Mouse (Mus musculus) heart, embryonic 15.5 days (tissue): ENCODE measurements at regions not wholly inside any gene's neighbourhood (a gene's known extent, or its start where the extent isn't known, plus 50 kb on each side); places are given as distances from the start of the nearest gene placed in this dataset.

ENCODE experiments used
- ATAC-seq: fragments of 200-750 bp; cut with Nextera tagmentation; replicated peaks from 2 replicates; pipeline ENCODE4 v1.8.0; 2017; ENCODE audit warnings: low read depth, moderate TSS enrichment; ENCODE audit not compliant: insufficient number of reproducible peaks, insufficient read depth, low FRiP score
- H3K27ac ChIP-seq: fragments of 300-500 bp; sonication (generic); 2 replicates; pipeline ENCODE4 v1.5.1; 2015; ENCODE audit warnings: mild to moderate bottlenecking, inconsistent platforms
- H3K27me3 ChIP-seq: fragments of 300-500 bp; sonication (generic); 2 replicates; pipeline ENCODE4 v1.6.1; 2015; ENCODE audit warnings: inconsistent platforms
- H3K36me3 ChIP-seq: fragments of 300-500 bp; sonication (generic); 2 replicates; pipeline ENCODE4 v1.6.1; 2015; ENCODE audit warnings: mild to moderate bottlenecking, inconsistent platforms
- H3K4me1 ChIP-seq: fragments of 300-500 bp; sonication (generic); replicated peaks from 2 replicates; pipeline ENCODE4 v1.6.1; 2015; ENCODE audit warnings: inconsistent platforms
- H3K4me2 ChIP-seq: fragments of 300-500 bp; sonication (generic); 2 replicates; pipeline ENCODE4 v1.6.1; 2015; ENCODE audit warnings: inconsistent platforms, mild to moderate bottlenecking, moderate library complexity
- H3K4me3 ChIP-seq: fragments of 300-500 bp; sonication (generic); 2 replicates; pipeline ENCODE4 v1.5.1; 2015; ENCODE audit warnings: mild to moderate bottlenecking, inconsistent platforms
- H3K9ac ChIP-seq: fragments of 300-500 bp; sonication (generic); 2 replicates; pipeline ENCODE4 v1.6.1; 2015; ENCODE audit warnings: mild to moderate bottlenecking, inconsistent platforms
- H3K9me3 ChIP-seq: fragments of 300-500 bp; sonication (generic); replicated peaks from 2 replicates; pipeline ENCODE4 v1.6.1; 2016; ENCODE audit warnings: inconsistent platforms
- WGBS: fragments of 180-500 bp; shearing (Covaris S2); methylation state at CpG from one replicate; pipeline ENCODE4 v1.1.7; 2015; ENCODE audit warnings: mixed read lengths; 5-methylcytosine and 5-hydroxymethylcytosine counted together

- Histone ChIP-seq H3K4me1 (0 out of 2 replicates have a peak, but pooled peaks cover 4% of the 10 kb centered on the region), H3K27me3 (peaks cover 8% of the 10 kb centered on the region), H3K4me3 (no peak overlapping the region), H3K9me3 (no peaks in the 10 kb centered on the region), H3K9ac (no peak overlapping the region), H3K4me2 (no peak overlapping the region; the same call in 1 of the 2 replicates), H3K27ac (no peak overlapping the region), H3K36me3 (no peaks in the 10 kb centered on the region)
- 11% methylated on average over 15 of the region's 15 CpGs for WGBS
- no peak for ATAC-seq
Observed at GRCm38 (mm10) chr2:92544364-92545151, 54.9 kb upstream of the Chst1 start.

DNA sequence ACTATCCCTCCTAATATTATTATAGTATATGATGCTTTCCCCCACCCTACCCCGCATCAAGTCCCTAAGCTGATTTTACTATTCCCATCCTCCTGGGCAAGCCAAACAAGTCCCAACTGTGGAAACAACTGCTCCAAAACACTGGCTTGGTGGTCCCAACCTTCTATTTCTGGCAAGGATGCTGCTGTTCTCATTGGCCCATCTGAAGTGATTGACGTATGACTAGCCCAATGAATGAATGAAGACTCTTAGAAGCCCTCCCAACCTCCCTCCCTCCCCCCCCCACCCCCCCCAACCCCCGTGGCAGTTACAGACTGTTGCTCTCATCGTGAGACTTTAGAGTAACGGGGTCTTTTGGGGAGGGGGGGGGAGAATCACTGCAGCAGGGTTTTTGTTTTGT, 58.7 kb upstream of the Chst1 start:
- WGBS = 62% methylated on average over 5 of the region's 5 CpGs
- H3K4me2 ChIP-seq = no peak overlapping the region
- no peak for ATAC-seq
- H3K9me3 ChIP-seq = no peaks in the 10 kb centered on the region
- peaks cover 8% of the 10 kb centered on the region for H3K27me3 ChIP-seq
- no peak overlapping the region for H3K9ac ChIP-seq
- no peaks in the 10 kb centered on the region for H3K36me3 ChIP-seq
- H3K4me3 ChIP-seq = no peak overlapping the region
- H3K4me1 ChIP-seq = 0 out of 2 replicates have a peak, but pooled peaks cover 4% of the 10 kb centered on the region
- H3K27ac ChIP-seq = no peak overlapping the region

- 72% methylated on average over 5 of the region's 5 CpGs for WGBS
- Histone ChIP-seq H3K27me3 (no peaks in the 10 kb centered on the region), H3K36me3 (no peaks in the 10 kb centered on the region), H3K4me3 (no peak overlapping the region), H3K27ac (no peak overlapping the region), H3K9me3 (no peaks in the 10 kb centered on the region), H3K9ac (no peak overlapping the region), H3K4me1 (peaks cover 8% of the 10 kb centered on the region), H3K4me2 (no peak overlapping the region)
- ATAC-seq = no peak
Observed at GRCm38 (mm10) chr2:92531996-92532395, 67.5 kb upstream of the Chst1 start.

- no peak for ATAC-seq
- WGBS = 68% methylated on average over 4 of the region's 4 CpGs
- no peak overlapping the region for H3K27ac ChIP-seq
- H3K4me3 ChIP-seq = no peak overlapping the region
- no peak overlapping the region for H3K9ac ChIP-seq
- peaks cover 8% of the 10 kb centered on the region for H3K4me1 ChIP-seq
- no peaks in the 10 kb centered on the region for H3K9me3 ChIP-seq
- no peaks in the 10 kb centered on the region for H3K36me3 ChIP-seq
- H3K4me2 ChIP-seq = no peak overlapping the region
- H3K27me3 ChIP-seq = no peaks in the 10 kb centered on the region
Observed at GRCm38 (mm10) chr2:92530677-92531076, 68.8 kb upstream of the Chst1 start.

- peak overlapping the region; percentile 84 for H3K4me2 ChIP-seq
- 44% methylated on average over 14 of the region's 14 CpGs for WGBS
- no peak overlapping the region for H3K27ac ChIP-seq
- H3K9me3 ChIP-seq = no peaks in the 10 kb centered on the region
- no peaks in the 10 kb centered on the region for H3K36me3 ChIP-seq
- H3K4me1 ChIP-seq = peaks cover 10% of the 10 kb centered on the region
- ATAC-seq = no peak
- peak overlapping the region; percentile 62; the same call in 1 of the 2 replicates for H3K9ac ChIP-seq
- H3K27me3 ChIP-seq = no peaks in the 10 kb centered on the region
- peak overlapping the region; percentile 54 for H3K4me3 ChIP-seq
Observed at GRCm38 (mm10) chr2:92529670-92530322, 69.5 kb upstream of the Slc35c1 start.

DNA sequence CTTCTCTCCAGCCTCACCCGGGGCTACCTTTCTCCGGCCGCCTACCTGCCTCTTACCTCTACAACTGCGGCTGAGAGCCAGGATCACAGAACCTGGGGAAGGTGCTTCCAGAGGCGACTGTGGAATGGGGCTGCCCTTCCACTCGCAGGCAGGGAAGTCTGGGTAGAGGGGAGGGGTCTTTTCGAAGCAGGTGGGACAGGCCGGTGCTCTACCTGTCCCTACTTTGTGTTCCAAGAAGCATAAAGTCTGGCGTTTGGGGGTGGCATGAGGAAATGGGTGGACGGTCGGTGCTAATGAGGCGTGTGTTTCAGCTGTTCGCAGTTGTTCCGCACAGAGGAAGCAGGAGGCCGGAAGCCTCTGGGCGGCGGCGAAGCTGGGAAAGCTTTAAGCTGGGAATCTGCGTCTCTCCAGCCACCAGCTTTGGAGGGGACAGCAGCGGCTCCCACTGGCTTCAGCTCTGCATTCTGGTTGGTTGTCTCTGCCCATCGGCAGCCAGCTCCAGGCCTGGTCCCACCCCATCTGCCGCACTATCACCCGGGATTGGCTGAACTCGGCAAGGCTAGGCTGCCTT, 68.8 kb upstream of the Slc35c1 start:
- Histone ChIP-seq H3K9me3 (no peaks in the 10 kb centered on the region), H3K36me3 (no peaks in the 10 kb centered on the region), H3K4me3 (peak overlapping the region; percentile 54), H3K27ac (peak overlapping the region; percentile 44), H3K4me1 (peaks cover 10% of the 10 kb centered on the region), H3K4me2 (peak overlapping the region; percentile 84), H3K9ac (peak overlapping the region; percentile 62), H3K27me3 (no peaks in the 10 kb centered on the region)
- peak; percentile 93 for ATAC-seq
- 9% methylated on average over 24 of the region's 24 CpGs for WGBS

- 87% methylated on average over 6 of the region's 6 CpGs for WGBS
- no peak for ATAC-seq
- H3K4me3 ChIP-seq = no peak overlapping the region
- H3K9me3 ChIP-seq = no peaks in the 10 kb centered on the region
- no peak overlapping the region for H3K9ac ChIP-seq
- no peak overlapping the region for H3K27ac ChIP-seq
- no peaks in the 10 kb centered on the region for H3K27me3 ChIP-seq
- no peaks in the 10 kb centered on the region for H3K36me3 ChIP-seq
- no peak overlapping the region for H3K4me2 ChIP-seq
- peaks cover 10% of the 10 kb centered on the region for H3K4me1 ChIP-seq
Observed at GRCm38 (mm10) chr2:92528119-92528830, 67.9 kb upstream of the Slc35c1 start.

DNA sequence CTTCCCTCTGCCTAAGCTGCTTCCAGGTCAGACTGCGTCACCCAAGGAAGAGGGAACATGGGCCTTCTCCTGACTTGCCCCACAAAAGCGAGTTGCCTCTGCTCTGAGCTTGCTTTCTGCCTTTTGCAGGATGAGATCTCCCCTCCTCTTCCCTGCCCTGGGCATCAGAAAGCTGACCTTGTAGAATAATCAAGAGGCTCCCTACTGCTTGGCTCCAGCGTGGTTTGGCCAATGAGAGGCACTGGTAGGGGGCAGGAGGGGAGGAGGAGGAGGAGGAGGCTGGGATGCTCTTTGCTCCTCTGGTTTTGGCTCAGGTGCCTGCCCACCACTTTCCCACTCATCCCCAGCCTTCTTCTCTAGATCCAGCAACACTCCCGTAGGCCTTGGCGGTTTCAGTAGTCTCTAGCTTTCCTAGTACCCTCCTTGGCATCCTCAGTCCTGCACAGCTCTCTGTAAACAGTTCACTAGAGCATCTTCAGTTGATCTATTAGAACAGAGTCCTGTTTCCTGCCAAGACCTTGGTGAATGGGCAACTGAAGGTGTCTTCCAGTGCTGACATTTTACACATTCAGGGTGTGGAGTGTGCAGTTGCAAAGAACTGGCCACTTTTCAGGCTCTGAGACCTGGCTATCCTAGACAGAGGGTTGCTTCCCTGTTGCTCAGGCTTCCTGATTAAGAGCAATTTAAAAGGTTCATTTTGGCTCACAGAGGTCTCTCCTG, 66.5 kb upstream of the Slc35c1 start:
- Histone ChIP-seq H3K4me1 (peaks cover 10% of the 10 kb centered on the region), H3K4me2 (no peak overlapping the region), H3K9me3 (no peaks in the 10 kb centered on the region), H3K9ac (no peak overlapping the region), H3K36me3 (no peaks in the 10 kb centered on the region), H3K27me3 (no peaks in the 10 kb centered on the region), H3K27ac (no peak overlapping the region), H3K4me3 (no peak overlapping the region)
- 73% methylated on average over 5 of the region's 5 CpGs for WGBS
- ATAC-seq = no peak

GRCm38 (mm10) chr2:92525628-92526027, 65.3 kb upstream of the Slc35c1 start:
- ATAC-seq = no peak
- 34% methylated on average over 7 of the region's 7 CpGs for WGBS
- H3K9me3 ChIP-seq = no peaks in the 10 kb centered on the region

DNA sequence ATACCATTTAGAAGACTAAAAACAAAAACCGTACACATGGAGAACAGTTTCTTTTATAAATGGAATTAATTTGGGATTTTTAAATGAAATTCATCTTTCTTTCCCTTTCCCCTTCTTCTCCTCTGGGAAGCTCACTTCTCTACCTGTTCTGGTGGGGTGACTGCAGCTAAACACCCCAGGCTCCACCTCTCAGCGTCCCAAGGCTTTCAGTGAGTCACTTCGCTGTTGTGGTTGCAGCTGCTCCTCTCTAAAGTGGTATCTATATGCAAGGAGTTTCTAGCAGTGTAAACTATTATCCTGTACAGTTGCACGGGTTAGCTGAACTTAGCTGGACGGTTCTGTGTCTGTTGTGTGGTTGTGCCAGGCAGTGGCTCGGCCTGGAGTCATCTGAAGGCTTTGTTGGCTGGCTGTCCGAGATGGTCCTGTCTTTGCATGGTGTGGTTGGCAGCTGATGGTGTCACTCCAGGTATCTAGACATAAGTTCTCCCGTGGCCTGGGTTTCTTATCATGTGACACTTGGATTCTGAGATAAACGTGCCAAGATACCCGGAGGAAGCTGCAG, 64.8 kb upstream of the Slc35c1 start:
- Histone ChIP-seq H3K27ac (no peak overlapping the region), H3K27me3 (no peaks in the 10 kb centered on the region), H3K9me3 (no peaks in the 10 kb centered on the region), H3K4me1 (peaks cover 10% of the 10 kb centered on the region), H3K4me3 (no peak overlapping the region), H3K36me3 (no peaks in the 10 kb centered on the region), H3K4me2 (no peak overlapping the region), H3K9ac (no peak overlapping the region)
- ATAC-seq = no peak
- 53% methylated on average over 10 of the region's 10 CpGs for WGBS

More at GRCm38 (mm10) chr2:92525628-92526027, 65.3 kb upstream of the Slc35c1 start:
- H3K27me3 ChIP-seq = no peaks in the 10 kb centered on the region
- no peak overlapping the region for H3K4me2 ChIP-seq
- no peak overlapping the region for H3K9ac ChIP-seq
- no peak overlapping the region for H3K4me3 ChIP-seq
- no peaks in the 10 kb centered on the region for H3K36me3 ChIP-seq
- no peak overlapping the region for H3K27ac ChIP-seq
- H3K4me1 ChIP-seq = peaks cover 10% of the 10 kb centered on the region
